Mouse (Mus musculus) thymus, postnatal 14 days (tissue): Measurements from ENCODE around the gene Rdh11.
"Not testable (repeated sequence)": the region's sequence is repeated elsewhere in the genome, so short reads cannot be mapped to it uniquely, and the experiment has no call there.

Experiments used
- DNase-seq: peaks from one replicate; pipeline ENCODE4 v3.0.0; 2021

Gene Rdh11

GRCm38 (mm10) chr12:79192193-79192592, at the start of gene Rdh11:
Gene Rdh11 (minus strand): TSS chr12:79192293.
- DNase-seq, result no peak

- DNase-seq, result no peak
Observed at GRCm38 (mm10) chr12:79235485-79236080, 43.5 kb upstream of the Rdh11 start.

- DNase-seq, result no peak
Observed at GRCm38 (mm10) chr12:79217511-79217910, 25.4 kb upstream of the Rdh11 start.

- DNase-seq, result no peak
Observed at GRCm38 (mm10) chr12:79211447-79211846, 19.4 kb upstream of the Rdh11 start.

- DNase-seq, result peak; percentile 51
Observed at GRCm38 (mm10) chr12:79208703-79209464, 16.8 kb upstream of the Rdh11 start, which contains the start of gene Rdh12. Gene Rdh12 (plus strand): TSS chr12:79208914.

- no peak for DNase-seq
Observed at GRCm38 (mm10) chr12:79201882-79202281, 9.8 kb upstream of the Rdh11 start.

- DNase-seq, result no peak
Observed at GRCm38 (mm10) chr12:79197105-79197504, 5.0 kb upstream of the Rdh11 start.

GRCm38 (mm10) chr12:79193441-79193840, 1.3 kb upstream of the Rdh11 start:
- peak; percentile 62 for DNase-seq

- DNase-seq, result peak; percentile 85
Observed at GRCm38 (mm10) chr12:79191701-79192100, 392 bp downstream of the Rdh11 start.

GRCm38 (mm10) chr12:79190931-79191673, 991 bp downstream of the Rdh11 start:
- DNase-seq, result peak; percentile 65

- DNase-seq, result not testable (repeated sequence)
Observed at GRCm38 (mm10) chr12:79185160-79185559, 6.9 kb downstream of the Rdh11 start.

- no peak for DNase-seq
Observed at GRCm38 (mm10) chr12:79175998-79176397, 16.1 kb downstream of the Rdh11 start.

GRCm38 (mm10) chr12:79173721-79174120, 18.4 kb downstream of the Rdh11 start:
- DNase-seq, result no peak

GRCm38 (mm10) chr12:79172019-79172941, 19.8 kb downstream of the Rdh11 start, which contains the start of gene Vti1b:
Gene Vti1b (minus strand): TSS chr12:79172667.
- DNase-seq, result peak; percentile 90

- DNase-seq, result peak; percentile 10
Observed at GRCm38 (mm10) chr12:79171269-79171995, 20.7 kb downstream of the Rdh11 start.

GRCm38 (mm10) chr12:79170421-79170820, 21.7 kb downstream of the Rdh11 start:
- DNase-seq, result no peak

GRCm38 (mm10) chr12:79169173-79169572, 22.9 kb downstream of the Rdh11 start:
- no peak for DNase-seq

GRCm38 (mm10) chr12:79162876-79163275, 29.2 kb downstream of the Rdh11 start:
- no peak for DNase-seq

- no peak for DNase-seq
Observed at GRCm38 (mm10) chr12:79149653-79150052, 42.4 kb downstream of the Rdh11 start.

- DNase-seq, result no peak
Observed at GRCm38 (mm10) chr12:79141384-79141783, 50.7 kb downstream of the Rdh11 start.

GRCm38 (mm10) chr12:79140811-79141210, 51.3 kb downstream of the Rdh11 start:
- DNase-seq, result no peak

GRCm38 (mm10) chr12:79139417-79139816, 52.7 kb downstream of the Rdh11 start:
- DNase-seq, result no peak
